Mouse (Mus musculus) G1E (cell line): ENCODE measurements around the gene Tbc1d1. TPM values are rescaled to one million over a fixed set of nuclear protein-coding genes. Genes with fewer than 3 reads are reported as not detected.

Source experiments
- ATAC-seq: 2 replicates; pipeline ENCODE4 v1.8.0; 2016; ENCODE audit warnings: mild to moderate bottlenecking; ENCODE audit not compliant: insufficient number of reproducible peaks, poor library complexity, low FRiP score, severe bottlenecking; ENCODE audit errors: extremely low read depth
- DNase-seq: peaks from one replicate; pipeline ENCODE4 v3.0.0; 2012; ENCODE audit warnings: low spot score
- H3K27me3 ChIP-seq: 2 replicates; pipeline ENCODE4 v1.6.1; 2012; ENCODE audit warnings: mild to moderate bottlenecking, low read length, inconsistent platforms; ENCODE audit not compliant: insufficient read depth
- H3K36me3 ChIP-seq: replicated peaks from 2 replicates; pipeline ENCODE3; 2012; ENCODE audit warnings: mild to moderate bottlenecking, inconsistent platforms
- H3K4me1 ChIP-seq: 2 replicates; pipeline ENCODE4 v1.6.1; 2012; ENCODE audit warnings: low read depth, low read length, inconsistent platforms, mixed read lengths; ENCODE audit not compliant: insufficient read depth
- H3K4me3 ChIP-seq: 2 replicates; pipeline ENCODE4 v1.5.1; 2012; ENCODE audit warnings: low read depth, mild to moderate bottlenecking, inconsistent platforms, low read length, moderate library complexity, mixed read lengths
- H3K9me3 ChIP-seq: replicated peaks from 2 replicates; pipeline ENCODE4 v1.6.1; 2012; ENCODE audit warnings: inconsistent platforms
- CTCF ChIP-seq: IDR thresholded peaks from 2 replicates; pipeline ENCODE4 v1.5.1; 2012; ENCODE audit warnings: low read depth, low read length, inconsistent platforms, mixed read lengths
- GATA1 ChIP-seq: IDR thresholded peaks from 2 replicates; pipeline ENCODE4 v1.6.1; 2012; ENCODE audit warnings: borderline replicate concordance, low read length, inconsistent platforms, mixed read lengths
- GATA2 ChIP-seq: IDR thresholded peaks from 2 replicates; pipeline ENCODE4 v1.6.1; 2012; ENCODE audit warnings: low read depth, low read length, inconsistent platforms, borderline replicate concordance
- POLR2AphosphoS5 ChIP-seq: IDR thresholded peaks from 2 replicates; pipeline ENCODE4 v1.6.1; 2012; ENCODE audit warnings: low read depth, low read length, inconsistent platforms; ENCODE audit not compliant: insufficient replicate concordance
- TAL1 ChIP-seq: conservative IDR thresholded peaks from 2 replicates; pipeline ENCODE4 v1.6.1; 2012; ENCODE audit warnings: low read depth, low read length, inconsistent platforms, mixed read lengths
- polyA plus RNA-seq: library from polyadenylated mRNA; stranded (reverse); fragments of >175 nt; gene quantifications from 2 replicates; pipeline ENCODE4 v1.2.3, GENCODE M21; 2012
- total RNA-seq, 2 experiments: library from RNA; stranded (forward) in 1 of 2; stranded (reverse) in 1 of 2; fragments of 200-1000 nt in 1 of 2; fragments of >200 nt in 1 of 2; fragmentation: Nextera tagmentation in 1 of 2; gene quantifications; 2 replicates each; pipeline ENCODE4 v1.2.3; 2014 to 2017

The Tbc1d1 gene
- total and polyA plus RNA-seq, 3 experiments: 4.2 to 17.3 (median 11.7) TPM

GRCm38 (mm10) chr5:64236561-64236960 is 80.5 kb downstream of the Tbc1d1 start:
- H3K9me3 ChIP-seq: no peaks in the 10 kb centered on the region
- H3K36me3 ChIP-seq: peaks cover 16% of the 10 kb centered on the region
- ATAC-seq: no peak
- H3K4me1 ChIP-seq: peaks cover 21% of the 10 kb centered on the region
- TF ChIP-seq GATA1 (no peak), GATA2 (no peak), TAL1 (no peak), POLR2AphosphoS5 (no peak), CTCF (no peak)
- no peaks in the 10 kb centered on the region for H3K27me3 ChIP-seq
- no peak for DNase-seq
- H3K4me3 ChIP-seq: no peak overlapping the region

- no peak for DNase-seq
- H3K4me1 ChIP-seq: peaks cover 21% of the 10 kb centered on the region
- H3K27me3 ChIP-seq: no peaks in the 10 kb centered on the region
Observed at GRCm38 (mm10) chr5:64237263-64237662, 81.2 kb downstream of the Tbc1d1 start.

GRCm38 (mm10) chr5:64237693-64238092 is 81.6 kb downstream of the Tbc1d1 start:
- TF ChIP-seq GATA2: no peak
- no peak for TF ChIP-seq GATA1
- no peak for TF ChIP-seq POLR2AphosphoS5
- TF ChIP-seq CTCF: no peak
- TF ChIP-seq TAL1: no peak
- DNase-seq (no peak), ATAC-seq (no peak)
- Histone ChIP-seq H3K4me3 (no peak overlapping the region), H3K36me3 (peaks cover 16% of the 10 kb centered on the region), H3K27me3 (no peaks in the 10 kb centered on the region), H3K9me3 (no peaks in the 10 kb centered on the region), H3K4me1 (peaks cover 21% of the 10 kb centered on the region)

More at GRCm38 (mm10) chr5:64237263-64237662, 81.2 kb downstream of the Tbc1d1 start:
- ATAC-seq: no peak
- peaks cover 16% of the 10 kb centered on the region for H3K36me3 ChIP-seq
- H3K4me3 ChIP-seq: no peak overlapping the region
- H3K9me3 ChIP-seq: no peaks in the 10 kb centered on the region
- no peak for TF ChIP-seq CTCF
- TF ChIP-seq GATA2: no peak
- no peak for TF ChIP-seq GATA1
- TF ChIP-seq TAL1: no peak
- no peak for TF ChIP-seq POLR2AphosphoS5

GRCm38 (mm10) chr5:64238894-64239652 is 83.0 kb downstream of the Tbc1d1 start:
- Histone ChIP-seq H3K36me3 (peaks cover 16% of the 10 kb centered on the region), H3K4me3 (no peak overlapping the region), H3K9me3 (no peaks in the 10 kb centered on the region), H3K4me1 (peaks cover 24% of the 10 kb centered on the region), H3K27me3 (no peaks in the 10 kb centered on the region)
- ATAC-seq: no peak
- DNase-seq: no peak
- no peak for TF ChIP-seq CTCF
- TF ChIP-seq TAL1: no peak
- TF ChIP-seq GATA1: no peak
- TF ChIP-seq GATA2: no peak
- TF ChIP-seq POLR2AphosphoS5: no peak

- Histone ChIP-seq H3K27me3 (no peaks in the 10 kb centered on the region), H3K4me1 (peaks cover 18% of the 10 kb centered on the region), H3K36me3 (peaks cover 13% of the 10 kb centered on the region), H3K4me3 (no peak overlapping the region), H3K9me3 (no peaks in the 10 kb centered on the region)
- TF ChIP-seq GATA2 (no peak), GATA1 (no peak), POLR2AphosphoS5 (no peak), TAL1 (no peak), CTCF (no peak)
- DNase-seq (no peak), ATAC-seq (0 out of 2 replicates have a peak, but pooled peaks have one; percentile 36)
Observed at GRCm38 (mm10) chr5:64240941-64241682, 85.0 kb downstream of the Tbc1d1 start.

- H3K27me3 ChIP-seq: no peaks in the 10 kb centered on the region
- H3K4me1 ChIP-seq: peaks cover 18% of the 10 kb centered on the region
- DNase-seq (no peak), ATAC-seq (no peak)
- no peak overlapping the region for H3K4me3 ChIP-seq
- TF ChIP-seq GATA2 (no peak), CTCF (no peak), GATA1 (no peak), POLR2AphosphoS5 (no peak), TAL1 (no peak)
- H3K9me3 ChIP-seq: no peaks in the 10 kb centered on the region
- peaks cover 9% of the 10 kb centered on the region for H3K36me3 ChIP-seq
Observed at GRCm38 (mm10) chr5:64241867-64242266, 85.8 kb downstream of the Tbc1d1 start.
